Mouse (Mus musculus): ENCODE data around the gene Zfyve16. TPM values are rescaled to one million over a fixed set of nuclear protein-coding genes. Genes with fewer than 3 reads are reported as not detected.

Gene Zfyve16
- polyA plus RNA-seq, 1 experiment from 2014 or later: 8.7 TPM

GRCm38 (mm10) chr13:92529828-92530720 lies 594 bp downstream of the Zfyve16 start:
- Histone ChIP-seq H3K9ac (peak overlapping the region; percentile 89), H3K9me3 (no peaks in the 10 kb centered on the region), H3K27ac (replicated peaks) (peak overlapping the region; percentile 97), H3K4me1 (replicated peaks) (peaks cover 16% of the 10 kb centered on the region), H3K36me3 (no peaks in the 10 kb centered on the region), H3K27me3 (no peaks in the 10 kb centered on the region), H3K4me2 (peak overlapping the region; percentile 63), H3K4me3 (peak overlapping the region; percentile 82)
- WGBS: 2% methylated on average over 44 of the region's 47 CpGs
- ATAC-seq (ENCODE audit: low read depth): peak; percentile 94; the same call in 1 of the 2 replicates

GRCm38 (mm10) chr13:92523178-92523813 lies 7.4 kb downstream of the Zfyve16 start:
- Histone ChIP-seq H3K4me3 (no peak overlapping the region), H3K9ac (no peak overlapping the region), H3K27me3 (no peaks in the 10 kb centered on the region), H3K9me3 (no peaks in the 10 kb centered on the region), H3K4me1 (replicated peaks) (no peaks in the 10 kb centered on the region; the same call in 1 of the 2 replicates), H3K36me3 (peaks cover 41% of the 10 kb centered on the region), H3K27ac (replicated peaks) (no peak overlapping the region), H3K4me2 (no peak overlapping the region)
- no peak for ATAC-seq (ENCODE audit: low read depth)
- 89% methylated on average over 5 of the region's 5 CpGs for WGBS

DNA sequence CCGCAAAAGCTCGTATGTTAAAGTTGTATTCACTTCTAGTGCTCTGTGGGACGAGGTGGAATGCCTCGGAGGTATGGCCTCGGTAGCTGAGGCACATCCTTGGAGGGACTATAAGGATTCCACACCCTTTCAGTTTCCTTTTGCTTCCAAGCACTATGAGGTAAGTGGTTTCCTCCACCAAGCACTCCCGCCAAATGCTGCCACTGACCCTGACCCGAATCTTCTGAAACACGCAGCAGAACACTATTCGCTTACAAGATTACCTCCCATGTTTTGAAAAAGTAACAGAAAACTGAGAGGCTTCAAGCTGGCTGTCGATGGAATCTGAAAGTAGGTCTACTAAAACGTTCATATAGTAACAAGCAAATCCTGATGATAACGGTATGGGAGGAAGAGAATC lies 25.8 kb downstream of the Zfyve16 start:
- H3K27me3 ChIP-seq: no peaks in the 10 kb centered on the region
- no peak overlapping the region for H3K9ac ChIP-seq
- WGBS: 89% methylated on average over 12 of the region's 12 CpGs
- H3K9me3 ChIP-seq: no peaks in the 10 kb centered on the region
- ATAC-seq (ENCODE audit: low read depth): no peak
- H3K4me2 ChIP-seq: no peak overlapping the region
- H3K4me1 ChIP-seq (replicated peaks): no peaks in the 10 kb centered on the region; the same call in 1 of the 2 replicates
- H3K27ac ChIP-seq (replicated peaks): no peak overlapping the region
- peaks cover 56% of the 10 kb centered on the region for H3K36me3 ChIP-seq
- no peak overlapping the region for H3K4me3 ChIP-seq

GRCm38 (mm10) chr13:92491923-92492322 lies 38.7 kb downstream of the Zfyve16 start:
- no peaks in the 10 kb centered on the region for H3K4me1 ChIP-seq (replicated peaks)
- no peaks in the 10 kb centered on the region for H3K9me3 ChIP-seq
- peaks cover 47% of the 10 kb centered on the region for H3K36me3 ChIP-seq
- no peak overlapping the region for H3K9ac ChIP-seq
- ATAC-seq (ENCODE audit: low read depth): no peak
- 90% methylated on average over 1 of the region's 1 CpGs for WGBS
- no peak overlapping the region for H3K4me2 ChIP-seq
- no peak overlapping the region for H3K4me3 ChIP-seq
- no peaks in the 10 kb centered on the region for H3K27me3 ChIP-seq
- H3K27ac ChIP-seq (replicated peaks): no peak overlapping the region

DNA sequence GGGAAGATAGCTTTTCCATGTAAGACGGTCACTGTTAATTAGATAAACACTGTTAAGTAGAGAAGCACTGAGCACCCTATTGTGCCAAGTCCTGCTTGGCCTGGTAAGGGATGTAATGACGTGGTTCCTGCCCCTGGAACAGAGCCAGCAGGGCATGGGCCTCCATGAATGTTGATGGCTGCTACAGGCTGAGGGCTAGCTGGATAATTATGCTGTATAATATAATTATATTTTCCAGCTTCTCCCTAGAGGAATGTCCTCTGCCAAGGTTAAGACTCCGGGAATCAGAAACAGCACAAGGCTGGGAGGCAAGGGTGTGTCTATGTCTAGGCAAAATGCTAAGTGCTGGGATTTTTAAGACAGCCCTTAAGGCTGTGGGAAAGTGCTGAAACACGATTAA lies 39.9 kb downstream of the Zfyve16 start:
- H3K27me3 ChIP-seq: no peaks in the 10 kb centered on the region
- H3K9ac ChIP-seq: no peak overlapping the region
- peak; percentile 36; the same call in 1 of the 2 replicates for ATAC-seq (ENCODE audit: low read depth)
- no peaks in the 10 kb centered on the region for H3K4me1 ChIP-seq (replicated peaks)
- 68% methylated on average over 4 of the region's 4 CpGs for WGBS
- H3K4me3 ChIP-seq: no peak overlapping the region
- no peak overlapping the region for H3K27ac ChIP-seq (replicated peaks)
- no peaks in the 10 kb centered on the region for H3K9me3 ChIP-seq
- H3K36me3 ChIP-seq: peaks cover 44% of the 10 kb centered on the region
- H3K4me2 ChIP-seq: no peak overlapping the region

- peak within 1 kb of the TSS; percentile 59 for H3K9ac ChIP-seq
- H3K4me3 ChIP-seq: peak within 1 kb of the TSS; percentile 45
- no peaks in the 10 kb centered on the region for H3K27me3 ChIP-seq
- H3K27ac ChIP-seq (replicated peaks): peak within 1 kb of the TSS; percentile 61
- no peaks in the 10 kb centered on the region for H3K9me3 ChIP-seq
- peak within 1 kb of the TSS; percentile 61 for H3K4me2 ChIP-seq
- 6% methylated on average over 19 of the region's 19 CpGs for WGBS
- peak; percentile 100 for ATAC-seq (ENCODE audit: low read depth)
- H3K4me1 ChIP-seq (replicated peaks): no peaks in the 10 kb centered on the region
- H3K36me3 ChIP-seq: 0 out of 2 replicates have a peak, but pooled peaks cover 4% of the 10 kb centered on the region
Measured at GRCm38 (mm10) chr13:92483852-92484463, 46.7 kb downstream of the Zfyve16 start, which contains the start of gene Fam151b. Gene Fam151b, minus strand, starts transcription at chr13:92484015.

GRCm38 (mm10) chr13:92483348-92483747 lies 47.3 kb downstream of the Zfyve16 start:
- peak; percentile 82 for ATAC-seq (ENCODE audit: low read depth)
- H3K27ac ChIP-seq (replicated peaks): 0 out of 2 replicates have a peak overlapping the region, but pooled peaks have one; percentile 61
- H3K4me3 ChIP-seq: peak overlapping the region; percentile 45
- 0 out of 2 replicates have a peak, but pooled peaks cover 2% of the 10 kb centered on the region for H3K36me3 ChIP-seq
- H3K9me3 ChIP-seq: no peaks in the 10 kb centered on the region
- peak overlapping the region; percentile 61 for H3K4me2 ChIP-seq
- H3K27me3 ChIP-seq: no peaks in the 10 kb centered on the region
- WGBS: 5% methylated on average over 3 of the region's 3 CpGs
- H3K4me1 ChIP-seq (replicated peaks): no peaks in the 10 kb centered on the region
- H3K9ac ChIP-seq: peak overlapping the region; percentile 59; the same call in 1 of the 2 replicates

- no peaks in the 10 kb centered on the region for H3K9me3 ChIP-seq
- WGBS: 72% methylated on average over 2 of the region's 2 CpGs
- H3K4me3 ChIP-seq: no peak overlapping the region
- H3K27ac ChIP-seq (replicated peaks): no peak overlapping the region
- H3K4me1 ChIP-seq (replicated peaks): no peaks in the 10 kb centered on the region
- H3K27me3 ChIP-seq: no peaks in the 10 kb centered on the region
- H3K9ac ChIP-seq: no peak overlapping the region
- ATAC-seq (ENCODE audit: low read depth): no peak
- no peak overlapping the region for H3K4me2 ChIP-seq
- peaks cover 29% of the 10 kb centered on the region for H3K36me3 ChIP-seq
Measured at GRCm38 (mm10) chr13:92470151-92470550, 60.5 kb downstream of the Zfyve16 start.

GRCm38 (mm10) chr13:92469381-92469780 lies 61.3 kb downstream of the Zfyve16 start:
- Histone ChIP-seq H3K36me3 (peaks cover 29% of the 10 kb centered on the region), H3K27me3 (no peaks in the 10 kb centered on the region), H3K4me1 (replicated peaks) (no peaks in the 10 kb centered on the region), H3K9me3 (no peaks in the 10 kb centered on the region), H3K9ac (no peak overlapping the region), H3K4me2 (no peak overlapping the region), H3K4me3 (no peak overlapping the region), H3K27ac (replicated peaks) (no peak overlapping the region)
- 73% methylated on average over 2 of the region's 2 CpGs for WGBS
- no peak for ATAC-seq (ENCODE audit: low read depth)

- 77% methylated on average over 9 of the region's 9 CpGs for WGBS
- no peaks in the 10 kb centered on the region for H3K4me1 ChIP-seq (replicated peaks)
- no peak for ATAC-seq (ENCODE audit: low read depth)
- no peaks in the 10 kb centered on the region for H3K9me3 ChIP-seq
- H3K4me2 ChIP-seq: no peak overlapping the region
- no peak overlapping the region for H3K4me3 ChIP-seq
- no peak overlapping the region for H3K27ac ChIP-seq (replicated peaks)
- H3K36me3 ChIP-seq: peaks cover 23% of the 10 kb centered on the region
- H3K27me3 ChIP-seq: no peaks in the 10 kb centered on the region
- H3K9ac ChIP-seq: no peak overlapping the region
Measured at GRCm38 (mm10) chr13:92467891-92468290, 62.8 kb downstream of the Zfyve16 start.

- WGBS: 89% methylated on average over 3 of the region's 3 CpGs
- no peaks in the 10 kb centered on the region for H3K9me3 ChIP-seq
- no peak overlapping the region for H3K4me3 ChIP-seq
- no peak for ATAC-seq (ENCODE audit: low read depth)
- no peak overlapping the region for H3K27ac ChIP-seq (replicated peaks)
- H3K9ac ChIP-seq: no peak overlapping the region
- peaks cover 23% of the 10 kb centered on the region for H3K36me3 ChIP-seq
- H3K27me3 ChIP-seq: no peaks in the 10 kb centered on the region
- no peaks in the 10 kb centered on the region for H3K4me1 ChIP-seq (replicated peaks)
- H3K4me2 ChIP-seq: no peak overlapping the region
Measured at GRCm38 (mm10) chr13:92464698-92465097, 66.0 kb downstream of the Zfyve16 start.

GRCm38 (mm10) chr13:92446872-92447271 lies 83.8 kb downstream of the Zfyve16 start:
- no peak overlapping the region for H3K4me3 ChIP-seq
- no peaks in the 10 kb centered on the region for H3K4me1 ChIP-seq (replicated peaks)
- no peak overlapping the region for H3K27ac ChIP-seq (replicated peaks)
- no peak overlapping the region for H3K9ac ChIP-seq
- no peaks in the 10 kb centered on the region for H3K9me3 ChIP-seq
- no peak overlapping the region for H3K4me2 ChIP-seq
- no peak for ATAC-seq (ENCODE audit: low read depth)
- H3K36me3 ChIP-seq: no peaks in the 10 kb centered on the region
- WGBS: 91% methylated on average over 7 of the region's 7 CpGs
- no peaks in the 10 kb centered on the region for H3K27me3 ChIP-seq

Data from neural tube, embryonic 13.5 days (tissue).